8 mouse cellular contexts compared by ENCODE assay signal in genomic region chr10:82630497-82630896, GRCm38 (mm10). TPM values are rescaled to one million over a fixed set of nuclear protein-coding genes. Genes with fewer than 3 reads are reported as not detected.
DNase-seq lines count a peak whose midpoint lies in the region; ATAC-seq and TF ChIP-seq lines count a peak whose summit lies in the region.

No protein-coding gene starts in this region.

- no peak overlapping the region for H3K27ac ChIP-seq in kidney, postnatal 0 days
- H3K27ac ChIP-seq in neural tube, embryonic 11.5 days (ENCODE audit: low read depth, low read length): no peak overlapping the region

- H3K27me3 ChIP-seq in kidney, postnatal 0 days (ENCODE audit: insufficient read depth, low read length): no peaks in the 10 kb centered on the region
- no peaks in the 10 kb centered on the region for H3K27me3 ChIP-seq in neural tube, embryonic 11.5 days (ENCODE audit: control insufficient read depth, insufficient read depth, low read length)

- H3K9me3 ChIP-seq in kidney, postnatal 0 days (replicated peaks; ENCODE audit: low read length): no peaks in the 10 kb centered on the region
- no peaks in the 10 kb centered on the region for H3K9me3 ChIP-seq in neural tube, embryonic 11.5 days (ENCODE audit: control insufficient read depth, low read length)

- no peaks in the 10 kb centered on the region for H3K36me3 ChIP-seq in kidney, postnatal 0 days (ENCODE audit: insufficient read depth, low read length)
- H3K36me3 ChIP-seq in neural tube, embryonic 11.5 days (ENCODE audit: control insufficient read depth, insufficient read depth, low read length): peaks cover 8% of the 10 kb centered on the region; the same call in 1 of the 2 replicates

- H3K4me3 ChIP-seq in kidney, postnatal 0 days (replicated peaks; ENCODE audit: low read depth, low read length): peak overlapping the region; percentile 77
- H3K4me3 ChIP-seq in neural tube, embryonic 11.5 days (ENCODE audit: low read depth, low read length): peak overlapping the region; percentile 82

- no peak for TF ChIP-seq CTCF in kidney, postnatal 0 days (IDR thresholded peaks at IDR 0.05; ENCODE audit: low read depth)

- no peak for DNase-seq in kidney, postnatal 0 days (ENCODE audit: low spot score)
- DNase-seq in kidney, adult 11 months: no peak
- DNase-seq in c-Kit-positive CD71-positive TER-119-negative erythroid progenitor cells, embryonic 14.5 days (ENCODE audit: low read depth): peak; percentile 31
- DNase-seq in induced T-regulatory cell, adult 2 months (ENCODE audit: low read depth): peak; percentile 58
- DNase-seq in neural tube, embryonic 11.5 days (ENCODE audit: low spot score): no peak
- no peak for DNase-seq in frontal cortex, adult 2 months (ENCODE audit: extremely low spot score in 1 of 2, low spot score in 1 of 2)
- DNase-seq in spleen, postnatal 10 days (ENCODE audit: low spot score in 2 of 2): no peak
- no peak for DNase-seq in right cerebral cortex, adult 18-20 months

- H3K4me2 ChIP-seq in kidney, postnatal 0 days (ENCODE audit: low read length): peak overlapping the region; percentile 80
- H3K4me2 ChIP-seq in neural tube, embryonic 11.5 days (ENCODE audit: low read depth): peak overlapping the region; percentile 90

- H3K4me1 ChIP-seq in kidney, postnatal 0 days (replicated peaks; ENCODE audit: insufficient read depth, low read length): no peaks in the 10 kb centered on the region
- peaks cover 9% of the 10 kb centered on the region for H3K4me1 ChIP-seq in neural tube, embryonic 11.5 days (ENCODE audit: control insufficient read depth, insufficient read depth, low read length)

- no peak for ATAC-seq in kidney, postnatal 0 days (replicated peaks; ENCODE audit: low FRiP score, low read depth)
- no peak for ATAC-seq in neural tube, embryonic 11.5 days (ENCODE audit: insufficient read depth, low FRiP score, low TSS enrichment)

- H3K9ac ChIP-seq in kidney, postnatal 0 days (ENCODE audit: low read depth, low read length): peak overlapping the region; percentile 79
- H3K9ac ChIP-seq in neural tube, embryonic 11.5 days (ENCODE audit: low read length): peak overlapping the region; percentile 85

- WGBS in kidney, postnatal 0 days: 18% methylated on average over 7 of the region's 7 CpGs
- WGBS in neural tube, embryonic 11.5 days: 22% methylated on average over 7 of the region's 7 CpGs

RNA-seq across cellular contexts. Expression of gene Tdg, which starts 0.9 kb away (rescaled TPM):
- 94.4 and 104 TPM in 2 replicates for polyA plus RNA-seq in kidney, postnatal 0 days (2015; fragmentation: Nextera tagmentation; extraction: Ambion mirVana)
- polyA plus RNA-seq in neural tube, embryonic 11.5 days (2014; fragmentation: Nextera tagmentation; extraction: Ambion mirVana): 321 and 343 TPM in 2 replicates
- polyA plus RNA-seq in frontal cortex, adult 2 months (2012; rRNA removed): 59.9 and 61.2 TPM in 2 replicates

RNA-seq across cellular contexts. Expression of gene 1190007I07Rik, which starts 7.5 kb away (rescaled TPM):
- 61.0 and 63.7 TPM in 2 replicates for polyA plus RNA-seq in kidney, postnatal 0 days (2015; fragmentation: Nextera tagmentation; extraction: Ambion mirVana)
- polyA plus RNA-seq in neural tube, embryonic 11.5 days (2014; fragmentation: Nextera tagmentation; extraction: Ambion mirVana): 33.2 and 40.1 TPM in 2 replicates
- polyA plus RNA-seq in frontal cortex, adult 2 months (2012; rRNA removed): 34.4 TPM in 2 replicates

RNA-seq across cellular contexts. Expression of gene Glt8d2, which starts 60.0 kb away (rescaled TPM):
- polyA plus RNA-seq in kidney, postnatal 0 days (2015; fragmentation: Nextera tagmentation; extraction: Ambion mirVana): 1.5 and 2.0 TPM in 2 replicates
- 2.2 and 4.4 TPM in 2 replicates for polyA plus RNA-seq in neural tube, embryonic 11.5 days (2014; fragmentation: Nextera tagmentation; extraction: Ambion mirVana)
- 11.0 and 11.3 TPM in 2 replicates for polyA plus RNA-seq in frontal cortex, adult 2 months (2012; rRNA removed)

Comparison
In these comparisons a context has a peak if more than half of its experiments do, and no peak if none do; other contexts are left out.
1. DNase-seq: peak in c-Kit-positive CD71-positive TER-119-negative erythroid progenitor cells, embryonic 14.5 days (single experiment) and induced T-regulatory cell, adult 2 months (single experiment); none in kidney, postnatal 0 days (single experiment), kidney, adult 11 months (single experiment), neural tube, embryonic 11.5 days (single experiment), frontal cortex, adult 2 months (0 of 2), spleen, postnatal 10 days (0 of 2) and right cerebral cortex, adult 18-20 months (single experiment).